Mouse (Mus musculus) C2C12 (cell line): ENCODE results near the gene Gpsm1. TPM values are rescaled to one million over a fixed set of nuclear protein-coding genes. Genes with fewer than 3 reads are reported as not detected.

ENCODE experiments used
- H3K27me3 ChIP-seq: one replicate; pipeline ENCODE4 v1.6.1; 2011; ENCODE audit not compliant: control insufficient read depth, insufficient read depth, insufficient read length
- H3K36me3 ChIP-seq: one replicate; pipeline ENCODE4 v1.6.1; 2011; ENCODE audit not compliant: control insufficient read depth, insufficient read depth
- H3K4me3 ChIP-seq: one replicate; pipeline ENCODE4 v1.5.1; 2011; ENCODE audit warnings: mild to moderate bottlenecking, control low read depth; ENCODE audit not compliant: poor library complexity, insufficient read depth, severe bottlenecking
- H3K79me2 ChIP-seq: one replicate; pipeline ENCODE4 v1.6.1; 2011; ENCODE audit not compliant: control insufficient read depth, insufficient read depth
- H3K79me3 ChIP-seq: one replicate; pipeline ENCODE4 v1.6.1; 2011; ENCODE audit warnings: low read depth, control low read depth
- H3ac ChIP-seq: one replicate; pipeline ENCODE3; 2011; ENCODE audit warnings: low read depth; ENCODE audit not compliant: control insufficient read depth, insufficient read length
- CEBPB ChIP-seq: IDR thresholded peaks from one replicate; pipeline ENCODE4 v1.6.1; 2011; ENCODE audit warnings: low read depth, mild to moderate bottlenecking, control low read depth, moderate library complexity
- CTCF ChIP-seq: IDR thresholded peaks from one replicate; pipeline ENCODE4 v1.5.1; 2011; ENCODE audit not compliant: control insufficient read depth, insufficient read depth, insufficient read length
- FOSL1 ChIP-seq: IDR thresholded peaks from one replicate; pipeline ENCODE4 v1.8.0; 2011; ENCODE audit warnings: mild to moderate bottlenecking, low read length; ENCODE audit not compliant: poor library complexity, insufficient read depth, severe bottlenecking
- MAX ChIP-seq: IDR thresholded peaks from one replicate; pipeline ENCODE4 v1.6.1; 2011; ENCODE audit warnings: mild to moderate bottlenecking, control low read depth
- MYOD1 ChIP-seq: IDR thresholded peaks from one replicate; pipeline ENCODE4 v1.6.1; 2011; ENCODE audit warnings: low read depth; ENCODE audit not compliant: control insufficient read depth, insufficient read length
- MYOG ChIP-seq: IDR thresholded peaks from one replicate; pipeline ENCODE4 v1.6.1; 2011; ENCODE audit not compliant: control insufficient read depth, insufficient read length; ENCODE audit errors: extremely low read depth
- USF1 ChIP-seq: IDR thresholded peaks from one replicate; pipeline ENCODE4 v1.6.1; 2011; ENCODE audit warnings: low read depth, mild to moderate bottlenecking, control low read depth, moderate library complexity
- polyA plus RNA-seq: library from polyadenylated mRNA; unstranded; fragments of >200 nt; fragmentation: generic; extraction: Trizol; gene quantifications from one replicate; pipeline ENCODE4 v1.2.1, GENCODE M21; 2012; ENCODE audit warnings: missing spikeins

Gpsm1 gene
- polyA plus RNA-seq, 1 experiment: 20.6 TPM

GRCm38 (mm10) chr2:26298856-26299230 lies 16.5 kb upstream of the Gpsm1 start:
- Histone ChIP-seq H3K79me2 (no peaks in the 10 kb centered on the region), H3K36me3 (no peaks in the 10 kb centered on the region), H3K79me3 (no peaks in the 10 kb centered on the region), H3K27me3 (peaks cover 4% of the 10 kb centered on the region), H3K4me3 (no peak overlapping the region), H3ac (no peak overlapping the region)
- no peak for TF ChIP-seq MYOG
- no peak for TF ChIP-seq CTCF

- H3K36me3 ChIP-seq: no peaks in the 10 kb centered on the region
- no peaks in the 10 kb centered on the region for H3K79me3 ChIP-seq
- peaks cover 4% of the 10 kb centered on the region for H3K27me3 ChIP-seq
- TF ChIP-seq CEBPB: no peak
- TF ChIP-seq MAX: no peak
- no peak for TF ChIP-seq MYOG
- TF ChIP-seq MYOD1: no peak
- no peak for TF ChIP-seq USF1
- no peak for TF ChIP-seq CTCF
- TF ChIP-seq FOSL1: no peak
- H3ac ChIP-seq: no peak overlapping the region
- no peaks in the 10 kb centered on the region for H3K79me2 ChIP-seq
- H3K4me3 ChIP-seq: no peak overlapping the region
These were observed 16.0 kb upstream of the Gpsm1 start for GRCm38 (mm10) chr2:26299336-26299735.

- Histone ChIP-seq H3K4me3 (no peak overlapping the region), H3K27me3 (peaks cover 4% of the 10 kb centered on the region), H3ac (no peak overlapping the region), H3K79me3 (no peaks in the 10 kb centered on the region), H3K79me2 (no peaks in the 10 kb centered on the region), H3K36me3 (no peaks in the 10 kb centered on the region)
- TF ChIP-seq MAX: no peak
- no peak for TF ChIP-seq CEBPB
- no peak for TF ChIP-seq CTCF
- TF ChIP-seq MYOG: no peak
- no peak for TF ChIP-seq USF1
- TF ChIP-seq FOSL1: no peak
- TF ChIP-seq MYOD1: no peak
These were observed 15.0 kb upstream of the Gpsm1 start for GRCm38 (mm10) chr2:26300161-26300807.

GRCm38 (mm10) chr2:26300808-26301174 lies 14.5 kb upstream of the Gpsm1 start:
- H3K79me2 ChIP-seq: no peaks in the 10 kb centered on the region
- TF ChIP-seq MAX (no peak), CTCF (peak; percentile 66)
- peaks cover 4% of the 10 kb centered on the region for H3K27me3 ChIP-seq
- H3K4me3 ChIP-seq: no peak overlapping the region
- H3K36me3 ChIP-seq: no peaks in the 10 kb centered on the region
- H3K79me3 ChIP-seq: no peaks in the 10 kb centered on the region
- no peak overlapping the region for H3ac ChIP-seq

- Histone ChIP-seq H3K79me2 (no peaks in the 10 kb centered on the region), H3ac (no peak overlapping the region), H3K4me3 (no peak overlapping the region), H3K79me3 (no peaks in the 10 kb centered on the region), H3K27me3 (peaks cover 4% of the 10 kb centered on the region), H3K36me3 (no peaks in the 10 kb centered on the region)
- TF ChIP-seq MYOG (no peak), USF1 (no peak), MAX (no peak), FOSL1 (no peak), MYOD1 (no peak), CEBPB (no peak), CTCF (no peak)
These were observed 13.3 kb upstream of the Gpsm1 start for GRCm38 (mm10) chr2:26302005-26302503.

GRCm38 (mm10) chr2:26304711-26305110 lies 10.6 kb upstream of the Gpsm1 start:
- Histone ChIP-seq H3K27me3 (peaks cover 2% of the 10 kb centered on the region), H3K79me3 (no peaks in the 10 kb centered on the region), H3K79me2 (no peaks in the 10 kb centered on the region), H3K4me3 (no peak overlapping the region), H3K36me3 (no peaks in the 10 kb centered on the region), H3ac (no peak overlapping the region)
- TF ChIP-seq MYOG: no peak
- TF ChIP-seq MYOD1: no peak
- TF ChIP-seq CTCF: no peak
- no peak for TF ChIP-seq MAX
- TF ChIP-seq USF1: no peak
- TF ChIP-seq CEBPB: no peak
- no peak for TF ChIP-seq FOSL1
